Mouse (Mus musculus): ENCODE data around the gene St3gal3.

The St3gal3 gene

DNA sequence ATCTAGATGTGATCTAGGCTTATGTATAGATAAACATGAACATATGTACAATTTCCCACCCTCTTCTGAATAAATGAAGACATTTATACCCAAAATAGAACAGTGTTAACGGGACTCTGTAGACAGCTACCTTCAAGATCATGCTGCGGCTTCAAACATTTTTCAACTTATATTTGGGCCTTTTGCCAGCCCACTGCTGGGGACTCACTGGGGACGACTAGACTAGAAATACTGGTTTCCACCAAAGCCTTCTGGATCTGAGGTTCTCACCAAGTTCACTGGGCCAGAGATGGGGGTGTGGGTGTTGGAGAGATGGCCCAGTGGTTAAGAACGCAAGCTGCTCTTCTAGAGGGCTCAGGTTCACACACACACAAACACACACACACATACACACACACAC is 49.7 kb downstream of the St3gal3 start:
- no peak for DNase-seq

- DNase-seq, result peak; percentile 85 to 95
Measured at GRCm38 (mm10) chr4:118083217-118083951, 51.3 kb downstream of the St3gal3 start.

GRCm38 (mm10) chr4:118081608-118082331 is 52.9 kb downstream of the St3gal3 start:
- DNase-seq, result no peak

- DNase-seq, result no peak
Measured at GRCm38 (mm10) chr4:118080481-118080880, 54.2 kb downstream of the St3gal3 start.

- DNase-seq, result no peak
Measured at GRCm38 (mm10) chr4:118079195-118079594, 55.5 kb downstream of the St3gal3 start.

DNA sequence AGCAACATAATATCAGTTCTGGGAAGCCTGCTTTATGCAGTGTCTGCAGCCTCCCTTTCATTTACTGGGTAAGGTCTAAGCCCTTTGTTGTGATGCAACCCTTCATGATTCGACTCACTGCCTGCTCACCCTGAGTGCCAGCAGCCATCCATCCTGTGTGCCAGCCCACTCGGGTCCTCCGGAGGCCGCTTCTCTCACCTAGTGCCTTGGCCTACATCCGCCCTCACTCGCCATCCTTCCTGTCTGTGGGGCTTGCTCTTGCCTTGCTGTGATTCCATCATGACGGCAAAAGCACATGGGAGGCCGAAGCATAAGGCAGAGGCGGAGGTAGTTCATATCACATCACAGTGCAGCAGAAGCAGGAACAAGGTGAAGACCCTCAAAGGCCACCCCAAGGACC is 56.1 kb downstream of the St3gal3 start:
- DNase-seq, result no peak

GRCm38 (mm10) chr4:118077293-118077752 is 57.4 kb downstream of the St3gal3 start:
- DNase-seq, result no peak

GRCm38 (mm10) chr4:118076648-118077047 is 58.1 kb downstream of the St3gal3 start:
- no peak for DNase-seq

DNA sequence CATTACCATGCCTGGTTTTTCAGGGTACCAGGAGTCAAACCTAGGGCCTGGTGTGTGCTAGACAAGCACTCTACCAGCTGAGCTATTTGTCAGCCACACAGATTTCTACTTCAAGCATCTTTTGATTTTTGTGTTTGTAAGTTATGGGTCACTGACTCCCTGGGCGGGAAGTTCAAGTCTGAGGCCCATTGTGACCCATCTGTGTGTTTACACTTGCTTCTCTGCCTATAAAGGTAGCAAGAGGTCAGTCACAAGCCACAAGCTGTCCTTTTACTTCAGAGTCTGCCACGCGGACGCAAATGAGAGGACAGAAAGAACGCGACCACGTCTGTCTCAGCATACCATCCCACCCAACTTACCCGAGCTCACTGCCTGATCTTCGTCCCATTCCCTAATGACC is 59.4 kb downstream of the St3gal3 start:
- no peak for DNase-seq

DNA sequence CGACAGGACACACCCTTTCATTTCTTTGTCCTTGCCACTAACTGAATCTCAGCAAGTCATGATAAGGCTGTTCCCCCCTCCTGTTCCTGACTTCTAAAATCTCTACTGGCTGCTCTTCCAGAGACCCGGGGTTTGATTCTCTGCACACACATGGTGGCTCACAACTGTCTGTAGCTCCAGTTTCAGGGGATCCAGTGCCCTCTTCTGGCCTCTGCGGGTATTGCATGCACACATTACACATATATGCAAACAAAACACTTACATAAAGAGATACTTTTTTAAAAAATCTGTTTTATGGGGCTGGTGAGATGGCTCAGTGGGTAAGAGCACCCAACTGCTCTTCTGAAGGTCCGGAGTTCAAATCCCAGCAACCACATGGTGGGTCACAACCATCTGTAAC is 60.5 kb downstream of the St3gal3 start:
- DNase-seq, result no peak

DNA sequence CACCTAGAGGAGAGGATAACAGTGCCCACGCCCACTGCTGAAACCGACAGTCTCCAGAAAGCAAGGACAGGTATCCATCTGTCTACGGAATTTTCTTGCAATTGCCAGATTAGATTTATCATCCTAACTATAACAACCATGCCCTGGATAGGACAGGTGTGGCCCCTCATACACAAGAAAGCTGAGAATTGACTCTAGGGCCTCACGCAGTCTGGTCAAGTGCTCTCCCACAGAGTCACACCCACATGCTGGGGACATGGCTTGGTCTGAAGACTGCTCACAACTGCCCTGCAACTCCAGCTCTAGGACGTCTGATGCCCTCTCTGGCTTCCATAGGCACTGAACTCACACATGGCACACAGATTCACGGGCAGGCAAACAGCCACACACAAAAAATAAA is 61.6 kb downstream of the St3gal3 start:
- no peak for DNase-seq

DNA sequence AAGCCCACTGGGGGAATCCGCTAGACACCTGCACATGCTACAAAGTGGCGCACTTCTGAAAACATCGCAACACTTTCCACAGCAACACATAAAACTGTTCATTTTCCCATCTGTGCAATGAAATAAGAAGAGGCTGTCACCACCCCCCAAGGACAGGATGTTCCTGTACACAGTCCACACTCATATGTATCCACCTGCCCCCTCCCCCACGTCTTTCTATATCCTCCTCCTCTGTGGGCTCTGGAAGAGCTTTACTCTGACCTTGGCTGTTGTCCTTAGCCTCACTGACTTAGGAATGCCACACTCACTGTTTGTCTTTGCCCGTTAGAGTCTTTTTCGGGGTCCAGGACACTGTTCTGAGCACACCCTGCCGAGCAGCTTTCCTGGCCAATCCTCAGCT is 62.8 kb downstream of the St3gal3 start:
- no peak for DNase-seq

- no peak for DNase-seq
Measured at GRCm38 (mm10) chr4:118070255-118071234, 64.2 kb downstream of the St3gal3 start.

DNA sequence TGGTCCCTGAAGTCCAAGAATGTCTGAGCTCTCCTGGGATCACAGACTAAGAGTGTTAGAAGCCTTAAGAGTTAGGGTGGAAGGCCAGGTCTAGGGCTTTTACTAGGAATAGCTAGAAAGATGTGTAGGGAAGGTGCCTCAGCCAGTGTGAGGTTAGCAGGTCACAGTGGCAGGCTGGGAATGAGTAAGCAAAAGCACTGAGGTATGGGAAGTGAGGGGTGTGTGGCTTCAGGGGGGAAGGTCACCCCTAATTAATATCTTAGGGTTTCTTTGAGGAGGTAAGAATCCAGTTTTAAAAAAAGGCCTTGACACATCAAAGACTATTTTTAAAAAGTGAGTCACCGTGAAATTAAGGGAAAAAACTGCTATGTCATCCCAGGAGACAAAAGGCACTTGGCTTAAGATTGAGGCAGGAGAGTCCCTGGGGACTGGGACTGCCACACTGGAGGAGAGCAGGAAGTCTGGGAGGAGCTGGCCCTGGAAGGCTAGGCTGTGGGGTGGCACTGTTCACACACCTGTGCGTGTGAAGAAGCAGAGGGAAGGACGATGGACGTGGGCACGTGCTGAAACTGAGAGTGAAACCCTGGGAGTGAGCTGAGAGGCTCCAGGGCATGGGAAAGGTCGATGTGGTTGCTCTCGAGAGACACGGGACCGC is 72.8 kb downstream of the St3gal3 start:
- DNase-seq, result no peak

- no peak for DNase-seq
Measured at GRCm38 (mm10) chr4:118060915-118061530, 73.7 kb downstream of the St3gal3 start.

GRCm38 (mm10) chr4:118059816-118060475 is 74.8 kb downstream of the St3gal3 start:
- DNase-seq, result no peak

DNA sequence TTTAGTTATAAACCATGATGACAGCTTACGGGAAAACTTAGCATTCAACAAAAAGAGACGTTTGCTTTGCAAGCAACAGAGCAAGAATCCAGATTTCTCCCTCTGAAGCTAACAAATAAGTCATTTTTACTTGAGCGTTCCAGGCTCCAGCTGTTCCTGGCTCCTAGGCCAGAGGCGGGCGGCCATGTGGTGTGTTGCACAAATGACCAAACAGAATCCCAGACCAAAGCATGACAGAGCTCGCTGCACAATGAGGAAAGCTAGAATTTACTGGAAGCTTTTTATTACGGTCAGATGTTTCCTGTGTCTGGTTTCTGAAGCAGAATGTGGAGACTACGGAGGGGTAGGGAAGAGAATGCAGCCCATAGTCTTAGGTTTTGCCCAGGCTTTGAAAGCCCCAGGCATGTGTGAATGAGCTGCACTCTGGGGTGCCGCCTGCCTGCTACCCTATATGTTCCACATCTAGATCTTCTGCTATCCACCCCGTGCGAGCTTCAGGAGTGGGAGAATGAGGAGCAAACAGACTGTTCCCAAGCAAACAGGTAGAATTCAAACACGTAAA is 76.5 kb downstream of the St3gal3 start:
- no peak for DNase-seq

- no peak for DNase-seq
Measured at GRCm38 (mm10) chr4:118057076-118057475, 77.6 kb downstream of the St3gal3 start.

DNA sequence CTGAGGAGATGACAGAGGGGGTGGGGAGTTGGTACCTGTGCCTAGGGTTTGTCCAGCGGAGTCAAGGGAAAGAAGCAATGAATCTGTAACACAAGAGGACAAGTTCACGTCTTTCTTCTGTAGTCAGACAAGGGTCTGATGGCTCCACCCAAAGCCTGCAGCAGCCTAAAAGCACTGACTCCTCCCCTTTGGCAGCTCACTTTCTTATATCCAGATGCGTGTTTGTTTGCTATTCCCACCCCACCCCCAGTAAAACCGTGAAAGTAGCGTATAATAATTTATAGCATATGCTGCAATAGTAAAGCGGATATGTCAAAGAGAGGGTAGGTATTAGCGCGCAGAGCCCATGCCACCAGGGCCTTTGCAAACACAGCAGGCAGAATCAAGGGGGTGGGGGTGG is 80.1 kb downstream of the St3gal3 start:
- DNase-seq, result no peak

GRCm38 (mm10) chr4:118053904-118054303 is 80.8 kb downstream of the St3gal3 start:
- no peak for DNase-seq

DNA sequence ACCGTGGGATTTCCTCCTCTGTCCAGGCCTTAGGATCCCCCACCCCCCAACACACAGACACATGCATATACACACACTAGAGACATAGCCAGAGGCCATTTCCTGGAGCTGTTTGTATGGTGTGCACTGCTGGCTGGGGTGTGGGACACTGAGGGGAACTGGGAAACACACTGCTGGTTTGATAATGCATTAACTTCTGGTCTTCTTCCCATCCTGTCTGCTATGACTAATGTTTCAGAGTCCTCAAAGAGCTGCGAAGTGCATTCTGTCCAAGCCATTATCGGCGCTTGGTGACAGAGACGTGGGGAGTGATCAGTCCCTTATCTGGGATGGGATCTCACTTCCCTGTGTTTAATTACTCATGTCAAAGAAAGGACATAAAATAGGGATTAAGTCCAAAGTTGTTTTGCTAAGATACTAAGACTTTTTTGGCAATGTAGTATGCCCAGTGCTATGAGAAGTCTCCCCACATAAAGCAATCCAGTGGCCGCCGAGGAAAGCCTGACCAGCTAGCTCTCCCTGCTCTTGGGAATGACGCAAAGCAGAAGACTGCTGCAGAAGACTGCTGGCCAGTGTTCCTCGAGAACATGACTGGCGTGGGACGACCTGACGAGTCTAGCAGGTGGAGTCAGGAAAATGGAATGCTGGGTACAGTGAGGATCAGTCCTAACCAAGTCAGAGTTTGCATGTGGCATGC is 85.0 kb downstream of the St3gal3 start:
- no peak for DNase-seq
